Mouse (Mus musculus) testis, adult 2 months (tissue): ENCODE data around the gene Ccdc148. TPM values are rescaled to one million over a fixed set of nuclear protein-coding genes. Genes with fewer than 3 reads are reported as not detected.

ENCODE experiments used
- H3K27ac ChIP-seq: fragments of 200-500 bp; 2 replicates; pipeline ENCODE4 v1.5.1; 2012; ENCODE audit warnings: low read depth, low read length; ENCODE audit not compliant: control insufficient read depth, insufficient read depth
- H3K27me3 ChIP-seq: fragments of 200-500 bp; 2 replicates; pipeline ENCODE4 v1.6.1; 2012; ENCODE audit warnings: mild to moderate bottlenecking, low read length, moderate library complexity; ENCODE audit not compliant: control insufficient read depth, insufficient read depth
- H3K36me3 ChIP-seq: fragments of 200-500 bp; 2 replicates; pipeline ENCODE4 v1.6.1; 2012; ENCODE audit warnings: mild to moderate bottlenecking, low read length; ENCODE audit not compliant: control insufficient read depth, insufficient read depth
- H3K4me1 ChIP-seq: fragments of 200-500 bp; 2 replicates; pipeline ENCODE4 v1.6.1; 2012; ENCODE audit warnings: low read length; ENCODE audit not compliant: control insufficient read depth, insufficient read depth
- H3K4me3 ChIP-seq: fragments of 200-500 bp; 2 replicates; pipeline ENCODE4 v1.5.1; 2012; ENCODE audit warnings: low read depth, mild to moderate bottlenecking, low read length, moderate library complexity, mixed read lengths; ENCODE audit not compliant: control insufficient read depth
- CTCF ChIP-seq: fragments of 200-500 bp; IDR thresholded peaks from 2 replicates; pipeline ENCODE4 v1.5.1; 2012; ENCODE audit warnings: low read depth, mild to moderate bottlenecking, inconsistent platforms, low read length, moderate library complexity; ENCODE audit not compliant: control insufficient read depth, insufficient read depth, insufficient replicate concordance
- POLR2A ChIP-seq: fragments of 200-500 bp; IDR thresholded peaks from 2 replicates; pipeline ENCODE4 v1.6.1; 2012; ENCODE audit warnings: low read depth, mild to moderate bottlenecking, inconsistent platforms, low read length, moderate library complexity; ENCODE audit not compliant: control insufficient read depth
- polyA plus RNA-seq: library from polyadenylated mRNA; depleted of rRNA; stranded (reverse); fragments of >200 nt; gene quantifications from 2 replicates; pipeline ENCODE4 v1.2.3, GENCODE M21; 2012

Ccdc148 gene
- polyA plus RNA-seq, 1 experiment, result 4.2 TPM

DNA sequence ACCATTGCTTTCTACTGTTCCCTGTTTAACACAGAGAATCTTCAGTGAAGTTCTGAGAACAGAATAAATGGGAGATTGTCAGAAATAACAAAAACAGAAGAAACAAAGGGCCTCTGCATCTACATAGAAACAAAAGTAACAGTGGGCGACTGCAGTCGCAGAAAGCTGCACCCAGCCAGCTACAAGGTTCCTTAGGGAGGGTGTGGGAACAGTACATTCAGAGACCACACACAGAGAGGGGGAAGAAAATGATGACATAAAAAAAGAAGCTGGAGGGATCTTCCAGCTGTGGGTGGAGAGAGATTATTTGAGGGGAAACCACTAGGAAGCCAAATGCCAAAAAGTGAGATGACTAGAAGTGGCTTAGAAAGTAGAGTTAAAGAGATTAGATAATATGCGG is 280.6 kb downstream of the Ccdc148 start:
- no peaks in the 10 kb centered on the region for H3K27me3 ChIP-seq
- H3K27ac ChIP-seq, result no peak overlapping the region
- H3K4me3 ChIP-seq, result no peak overlapping the region
- no peaks in the 10 kb centered on the region for H3K36me3 ChIP-seq
- no peaks in the 10 kb centered on the region for H3K4me1 ChIP-seq
- TF ChIP-seq POLR2A (no peak), CTCF (no peak)

DNA sequence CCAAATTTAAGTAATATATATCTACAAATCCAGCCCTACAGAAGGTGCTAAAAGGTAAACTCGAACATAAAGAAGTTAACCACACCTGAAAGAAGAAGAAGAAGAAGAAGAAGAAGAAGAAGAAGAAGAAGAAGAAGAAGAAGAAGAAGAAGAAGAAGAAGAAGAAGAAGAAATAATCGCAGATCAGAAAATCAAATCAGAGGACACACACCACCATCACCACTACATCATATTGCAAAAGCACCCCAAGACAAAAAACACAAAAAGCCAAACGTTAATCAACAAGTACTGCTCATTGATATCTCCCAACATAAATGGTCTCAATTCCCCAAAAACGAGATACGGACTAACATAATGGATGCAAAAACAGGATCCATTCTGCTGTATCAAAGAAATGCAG is 301.3 kb downstream of the Ccdc148 start, which contains the start of gene Gm11099:
Gm11099 (plus strand) TSS at position 301 of the 400 bp plus-strand sequence.
- Histone ChIP-seq H3K4me1 (no peaks in the 10 kb centered on the region), H3K27me3 (no peaks in the 10 kb centered on the region), H3K4me3 (no peak within 1 kb of the TSS), H3K36me3 (no peaks in the 10 kb centered on the region), H3K27ac (no peak within 1 kb of the TSS)
- TF ChIP-seq CTCF, result no peak
- TF ChIP-seq POLR2A, result no peak

DNA sequence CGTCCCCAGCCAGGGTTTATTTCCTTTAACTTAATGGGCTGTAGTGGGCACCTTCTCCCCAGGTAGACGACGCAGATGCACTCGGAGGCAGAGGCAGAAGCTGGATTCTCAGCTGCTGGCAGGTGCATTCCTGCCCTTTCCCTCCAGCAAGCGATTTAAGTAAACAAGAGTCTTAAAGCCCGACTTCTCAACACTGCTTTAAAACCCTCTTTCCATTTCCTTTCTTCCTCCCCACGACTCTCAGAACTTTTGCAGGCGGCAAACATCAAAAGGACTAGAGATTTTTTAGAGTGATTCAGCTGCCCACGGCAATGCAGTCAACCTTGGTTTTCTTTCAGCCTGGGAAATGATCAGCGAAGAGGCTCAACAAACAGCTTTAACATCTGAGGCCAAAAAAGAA is 316.0 kb downstream of the Ccdc148 start:
- Histone ChIP-seq H3K27ac (no peak overlapping the region), H3K4me1 (no peaks in the 10 kb centered on the region), H3K27me3 (no peaks in the 10 kb centered on the region), H3K36me3 (no peaks in the 10 kb centered on the region), H3K4me3 (no peak overlapping the region)
- no peak for TF ChIP-seq CTCF
- no peak for TF ChIP-seq POLR2A

DNA sequence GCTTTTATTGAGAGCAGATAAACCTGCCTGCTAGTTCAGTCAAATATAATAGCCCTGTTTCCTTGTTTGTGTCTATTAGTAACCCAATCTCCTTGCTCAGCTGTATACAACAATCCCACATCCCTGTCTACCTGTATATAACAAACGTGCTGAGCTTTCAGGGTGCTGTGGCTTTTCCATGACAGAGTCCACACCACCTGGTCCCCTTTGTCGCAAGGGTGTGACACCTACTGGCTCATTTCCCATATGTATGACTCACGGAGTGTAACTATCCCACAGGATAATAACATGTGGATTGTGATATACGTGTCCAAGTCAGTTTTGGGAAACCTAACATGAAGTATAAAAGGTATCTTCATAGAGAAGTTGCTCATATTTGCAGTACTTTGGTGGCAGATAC is 318.0 kb downstream of the Ccdc148 start:
- TF ChIP-seq POLR2A (no peak), CTCF (no peak)

DNA sequence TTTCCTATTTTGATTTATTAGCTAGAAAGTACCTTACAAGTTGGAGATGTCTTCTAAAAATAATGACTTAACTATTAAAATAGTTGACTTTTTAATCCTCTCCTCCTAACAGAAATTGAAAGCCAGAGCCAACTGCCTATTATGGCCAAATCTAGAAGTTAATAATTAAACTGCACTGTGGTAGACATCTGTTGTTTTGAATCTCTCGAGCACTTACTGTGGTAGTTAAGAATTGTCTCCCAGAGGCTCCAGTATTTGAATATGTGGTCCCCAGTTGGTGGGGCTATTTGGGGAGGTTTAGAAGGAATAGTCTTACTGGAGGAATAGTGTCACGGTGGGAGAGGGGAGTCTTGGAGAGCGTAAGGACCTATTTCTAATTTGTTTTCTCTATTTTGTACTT is 319.5 kb downstream of the Ccdc148 start:
- H3K36me3 ChIP-seq, result no peaks in the 10 kb centered on the region
- H3K27me3 ChIP-seq, result no peaks in the 10 kb centered on the region
- no peak overlapping the region for H3K27ac ChIP-seq
- no peaks in the 10 kb centered on the region for H3K4me1 ChIP-seq
- TF ChIP-seq CTCF (no peak), POLR2A (no peak)
- H3K4me3 ChIP-seq, result no peak overlapping the region

More for the DNA sequence above, 318.0 kb downstream of the Ccdc148 start:
- no peaks in the 10 kb centered on the region for H3K36me3 ChIP-seq
- H3K27me3 ChIP-seq, result no peaks in the 10 kb centered on the region
- no peak overlapping the region for H3K27ac ChIP-seq
- no peak overlapping the region for H3K4me3 ChIP-seq
- no peaks in the 10 kb centered on the region for H3K4me1 ChIP-seq

DNA sequence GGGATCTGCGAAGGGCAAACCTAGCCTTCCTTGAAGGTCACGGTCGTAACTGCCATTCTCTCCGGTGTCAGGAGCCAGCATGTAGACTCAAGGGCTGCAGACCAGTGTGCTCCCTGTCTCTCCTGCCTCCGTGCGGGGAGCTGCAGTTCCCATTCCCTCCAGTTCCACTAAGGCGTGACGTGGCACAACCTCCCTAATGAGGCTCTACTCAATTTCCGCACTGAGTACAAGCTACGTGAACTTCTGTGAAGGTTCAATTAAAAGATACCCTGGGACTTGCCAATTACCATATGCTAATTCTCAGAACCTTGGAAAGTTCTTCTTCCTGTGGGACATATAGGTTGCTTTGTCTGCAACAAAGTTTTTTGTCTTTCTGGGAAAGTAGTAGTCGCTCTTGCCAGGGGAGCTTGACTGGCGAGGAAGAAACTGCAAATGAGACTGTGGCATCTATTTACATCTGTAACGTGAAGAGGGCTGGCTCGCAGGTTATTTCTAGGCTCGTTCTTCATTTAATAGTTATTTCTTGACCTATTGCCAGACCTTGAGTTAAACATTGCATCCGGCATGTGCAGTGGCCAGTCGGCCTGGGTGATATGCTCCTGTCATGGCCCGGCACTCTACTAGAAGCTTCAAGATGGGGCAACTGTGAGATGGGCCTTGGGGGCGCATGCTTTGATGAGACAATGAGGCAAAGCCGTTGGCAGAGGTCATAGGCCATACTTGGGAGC is 328.1 kb downstream of the Ccdc148 start:
- H3K27ac ChIP-seq, result no peak overlapping the region

DNA sequence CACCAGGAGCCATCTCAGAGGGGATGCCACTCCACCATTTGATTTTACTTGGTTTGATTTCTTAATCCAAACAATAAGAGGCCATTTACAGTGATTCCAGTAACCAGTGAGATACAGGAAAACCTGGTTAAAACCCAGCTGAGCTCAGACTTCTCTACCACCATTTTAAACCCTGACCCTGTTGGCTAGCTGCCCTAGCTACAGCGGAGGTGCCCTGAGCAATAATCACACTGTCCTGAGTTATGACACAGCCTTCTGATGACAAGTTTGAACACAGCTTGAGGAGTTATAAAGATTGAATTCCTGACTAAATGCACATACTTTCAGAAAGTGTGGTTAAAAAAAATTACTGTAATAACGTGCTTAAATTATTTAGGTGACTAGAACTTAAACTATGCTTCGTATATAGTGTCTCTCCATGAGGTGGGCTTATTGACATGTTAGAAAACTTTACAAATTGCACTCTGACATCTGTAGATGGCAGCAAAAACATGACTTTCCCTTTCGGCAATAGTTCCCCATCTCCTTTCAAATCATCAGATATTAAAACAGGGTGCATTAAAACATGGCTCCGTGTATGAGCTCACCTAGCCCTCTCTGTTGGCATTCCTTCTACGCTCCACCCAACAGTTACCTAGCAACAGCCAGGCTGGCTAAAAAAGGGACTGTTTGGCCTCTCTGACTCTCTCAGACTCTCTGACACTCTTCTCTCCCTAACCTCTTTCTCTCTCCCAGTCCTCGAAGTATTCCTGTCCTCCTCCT is 330.3 kb downstream of the Ccdc148 start:
- Histone ChIP-seq H3K4me1 (peaks cover 2% of the 10 kb centered on the region), H3K36me3 (no peaks in the 10 kb centered on the region; the same call in 1 of the 2 replicates), H3K4me3 (no peak overlapping the region), H3K27ac (no peak overlapping the region), H3K27me3 (no peaks in the 10 kb centered on the region)
- TF ChIP-seq POLR2A (no peak), CTCF (no peak)

More for the DNA sequence above, 328.1 kb downstream of the Ccdc148 start:
- Histone ChIP-seq H3K27me3 (no peaks in the 10 kb centered on the region), H3K36me3 (no peaks in the 10 kb centered on the region; the same call in 1 of the 2 replicates), H3K4me3 (peak overlapping the region; percentile 28), H3K4me1 (no peaks in the 10 kb centered on the region; the same call in 1 of the 2 replicates)
- TF ChIP-seq CTCF, result no peak
- no peak for TF ChIP-seq POLR2A
